Mouse (Mus musculus): Measurements from ENCODE around the gene Sae1. TPM values are rescaled to one million over a fixed set of nuclear protein-coding genes. Genes with fewer than 3 reads are reported as not detected.
A peak's percentile ranks its signal among the peaks of the same experiment; 100 is the strongest.

The Sae1 gene
- polyA plus RNA-seq, 1 experiment = 59.3 TPM

GRCm38 (mm10) chr7:16324661-16325060 is 62.9 kb downstream of the Sae1 start:
- Histone ChIP-seq H3K4me3 (ENCODE audit: insufficient read depth, low read length) (no peak overlapping the region), H3K27ac (ENCODE audit: insufficient read depth, low read depth, low read length) (no peak overlapping the region), H3K4me1 (ENCODE audit: control insufficient read depth, insufficient read depth, low read length) (peaks cover 6% of the 10 kb centered on the region)
- TF ChIP-seq POLR2A (IDR thresholded peaks at IDR 0.05; ENCODE audit: borderline replicate concordance, low read depth, low read length) (no peak), CTCF (IDR thresholded peaks at IDR 0.05; ENCODE audit: low read depth, low read length) (no peak)

GRCm38 (mm10) chr7:16320479-16320878 is 67.1 kb downstream of the Sae1 start:
- no peak for TF ChIP-seq POLR2A (IDR thresholded peaks at IDR 0.05; ENCODE audit: borderline replicate concordance, low read depth, low read length)
- no peak for TF ChIP-seq CTCF (IDR thresholded peaks at IDR 0.05; ENCODE audit: low read depth, low read length)
- Histone ChIP-seq H3K4me3 (ENCODE audit: insufficient read depth, low read length) (no peak overlapping the region), H3K4me1 (ENCODE audit: control insufficient read depth, insufficient read depth, low read length) (0 out of 2 replicates have a peak, but pooled peaks cover 5% of the 10 kb centered on the region), H3K27ac (ENCODE audit: insufficient read depth, low read depth, low read length) (no peak overlapping the region)

GRCm38 (mm10) chr7:16319216-16319615 is 68.4 kb downstream of the Sae1 start:
- no peak overlapping the region for H3K4me3 ChIP-seq (ENCODE audit: insufficient read depth, low read length)
- no peak overlapping the region for H3K27ac ChIP-seq (ENCODE audit: insufficient read depth, low read depth, low read length)
- TF ChIP-seq CTCF (IDR thresholded peaks at IDR 0.05; ENCODE audit: low read depth, low read length) (no peak), POLR2A (IDR thresholded peaks at IDR 0.05; ENCODE audit: borderline replicate concordance, low read depth, low read length) (no peak)
- H3K4me1 ChIP-seq (ENCODE audit: control insufficient read depth, insufficient read depth, low read length) = peaks cover 13% of the 10 kb centered on the region

DNA sequence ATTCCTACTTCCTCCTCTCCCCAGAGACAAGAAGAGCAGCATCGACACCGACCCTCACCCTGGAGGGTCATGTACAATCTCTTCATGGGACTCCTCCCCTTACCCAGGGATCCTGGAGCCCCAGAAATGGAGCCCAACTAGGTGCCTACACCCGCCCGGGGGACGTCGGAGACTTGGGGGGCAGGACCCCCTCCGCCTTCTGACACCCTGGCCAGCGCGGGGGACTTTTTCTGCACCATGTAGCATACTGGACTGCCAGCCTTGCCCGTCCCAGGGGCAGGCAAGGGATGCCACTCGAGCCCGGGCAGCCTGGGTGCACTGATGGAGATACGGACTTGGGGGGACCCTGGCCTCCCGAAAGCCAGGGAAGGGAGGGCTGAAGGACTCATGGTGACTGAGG is 70.5 kb downstream of the Sae1 start:
- Histone ChIP-seq H3K4me3 (ENCODE audit: insufficient read depth, low read length) (no peak overlapping the region), H3K27ac (ENCODE audit: insufficient read depth, low read depth, low read length) (no peak overlapping the region), H3K4me1 (ENCODE audit: control insufficient read depth, insufficient read depth, low read length) (peaks cover 14% of the 10 kb centered on the region)
- TF ChIP-seq POLR2A (IDR thresholded peaks at IDR 0.05; ENCODE audit: borderline replicate concordance, low read depth, low read length) (no peak), CTCF (IDR thresholded peaks at IDR 0.05; ENCODE audit: low read depth, low read length) (no peak)

- peaks cover 11% of the 10 kb centered on the region for H3K4me1 ChIP-seq (ENCODE audit: control insufficient read depth, insufficient read depth, low read length)
- no peak for TF ChIP-seq CTCF (IDR thresholded peaks at IDR 0.05; ENCODE audit: low read depth, low read length)
- no peak for TF ChIP-seq POLR2A (IDR thresholded peaks at IDR 0.05; ENCODE audit: borderline replicate concordance, low read depth, low read length)
- no peak overlapping the region for H3K4me3 ChIP-seq (ENCODE audit: insufficient read depth, low read length)
- no peak overlapping the region for H3K27ac ChIP-seq (ENCODE audit: insufficient read depth, low read depth, low read length)
Measured at GRCm38 (mm10) chr7:16315222-16315759, 72.3 kb downstream of the Sae1 start.

- peaks cover 11% of the 10 kb centered on the region for H3K4me1 ChIP-seq (ENCODE audit: control insufficient read depth, insufficient read depth, low read length)
- no peak for TF ChIP-seq POLR2A (IDR thresholded peaks at IDR 0.05; ENCODE audit: borderline replicate concordance, low read depth, low read length)
- 0 out of 2 replicates have a peak, but pooled peaks have one; percentile 37 for TF ChIP-seq CTCF (IDR thresholded peaks at IDR 0.05; ENCODE audit: low read depth, low read length)
- H3K4me3 ChIP-seq (ENCODE audit: insufficient read depth, low read length) = peak overlapping the region; percentile 63
- H3K27ac ChIP-seq (ENCODE audit: insufficient read depth, low read depth, low read length) = peak overlapping the region; percentile 55
Measured at GRCm38 (mm10) chr7:16314221-16314775, 73.3 kb downstream of the Sae1 start.

DNA sequence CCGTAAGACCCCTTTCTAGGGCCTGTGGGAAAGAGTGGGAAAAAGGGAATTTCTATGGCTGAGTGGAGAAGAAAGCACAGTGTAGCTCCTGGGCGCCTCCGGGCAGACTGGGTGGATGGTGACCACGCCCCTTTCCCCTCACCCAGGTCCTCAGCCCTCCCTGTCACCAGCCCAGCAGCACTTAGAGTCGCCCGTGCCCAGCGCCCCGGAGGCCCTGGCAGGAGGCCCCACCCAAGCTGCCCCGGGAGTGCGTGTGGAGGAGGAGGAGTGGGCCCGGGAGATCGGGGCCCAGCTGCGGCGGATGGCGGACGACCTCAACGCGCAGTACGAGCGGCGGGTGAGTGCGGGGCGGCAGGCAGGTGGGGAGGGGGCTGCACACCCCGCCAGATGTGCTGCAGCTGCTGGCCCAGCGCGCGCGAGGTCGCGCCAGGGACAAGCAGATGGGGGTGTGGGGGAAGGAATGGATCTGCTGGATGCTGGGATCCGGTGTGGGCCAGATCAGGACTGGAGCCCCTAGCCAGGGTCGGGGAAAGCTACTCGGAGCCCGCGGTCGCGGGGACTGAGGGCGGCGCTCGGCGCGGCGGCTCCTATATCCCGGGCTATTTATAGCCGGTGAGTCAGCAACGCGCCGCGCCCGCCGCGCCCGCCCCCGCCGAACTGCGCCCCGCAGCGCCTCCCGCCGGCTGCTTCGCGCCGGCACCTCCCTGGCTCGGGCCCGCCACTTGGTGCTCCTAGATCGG is 74.0 kb downstream of the Sae1 start:
- H3K4me1 ChIP-seq (ENCODE audit: control insufficient read depth, insufficient read depth, low read length) = peaks cover 15% of the 10 kb centered on the region
- H3K4me3 ChIP-seq (ENCODE audit: insufficient read depth, low read length) = peak overlapping the region; percentile 99
- no peak; the same call in 1 of the 2 replicates for TF ChIP-seq CTCF (IDR thresholded peaks at IDR 0.05; ENCODE audit: low read depth, low read length)
- peak; percentile 94 for TF ChIP-seq POLR2A (IDR thresholded peaks at IDR 0.05; ENCODE audit: borderline replicate concordance, low read depth, low read length)
- H3K27ac ChIP-seq (ENCODE audit: insufficient read depth, low read depth, low read length) = peak overlapping the region; percentile 97

GRCm38 (mm10) chr7:16312672-16313311 is 74.8 kb downstream of the Sae1 start:
- TF ChIP-seq CTCF (IDR thresholded peaks at IDR 0.05; ENCODE audit: low read depth, low read length) (no peak), POLR2A (IDR thresholded peaks at IDR 0.05; ENCODE audit: borderline replicate concordance, low read depth, low read length) (no peak; the same call in 1 of the 2 replicates)
- Histone ChIP-seq H3K4me3 (ENCODE audit: insufficient read depth, low read length) (peak overlapping the region; percentile 99), H3K4me1 (ENCODE audit: control insufficient read depth, insufficient read depth, low read length) (peaks cover 17% of the 10 kb centered on the region), H3K27ac (ENCODE audit: insufficient read depth, low read depth, low read length) (peak overlapping the region; percentile 97)

DNA sequence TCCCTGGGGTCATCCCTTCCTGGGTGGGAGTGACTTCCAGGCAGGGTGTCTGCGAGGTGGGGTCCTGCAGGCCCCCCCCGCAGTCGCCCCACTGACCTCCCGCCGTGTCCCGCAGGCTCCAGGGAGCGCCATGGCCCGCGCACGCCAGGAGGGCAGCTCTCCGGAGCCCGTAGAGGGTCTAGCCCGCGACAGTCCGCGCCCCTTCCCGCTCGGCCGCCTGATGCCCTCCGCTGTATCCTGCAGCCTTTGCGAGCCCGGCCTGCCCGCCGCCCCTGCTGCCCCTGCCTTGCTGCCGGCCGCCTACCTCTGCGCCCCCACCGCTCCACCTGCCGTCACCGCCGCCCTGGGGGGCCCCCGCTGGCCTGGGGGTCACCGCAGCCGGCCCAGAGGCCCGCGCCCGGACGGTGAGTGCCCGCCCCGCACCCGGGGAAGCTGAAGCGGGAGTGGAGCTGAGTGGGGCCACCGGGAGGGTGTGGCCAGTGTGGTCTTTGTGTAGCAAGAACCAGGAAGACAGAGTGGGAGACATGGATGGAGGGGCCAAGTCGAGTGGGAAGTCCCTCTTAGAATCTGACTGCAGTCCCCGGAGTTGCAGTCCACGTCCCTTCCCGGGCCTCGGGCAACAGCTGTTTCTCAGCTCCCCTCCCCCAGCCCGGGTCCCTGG is 75.5 kb downstream of the Sae1 start:
- no peak for TF ChIP-seq POLR2A (IDR thresholded peaks at IDR 0.05; ENCODE audit: borderline replicate concordance, low read depth, low read length)
- H3K4me1 ChIP-seq (ENCODE audit: control insufficient read depth, insufficient read depth, low read length) = peaks cover 23% of the 10 kb centered on the region

More for the DNA sequence above, 75.5 kb downstream of the Sae1 start:
- peak overlapping the region; percentile 99 for H3K4me3 ChIP-seq (ENCODE audit: insufficient read depth, low read length)
- peak overlapping the region; percentile 97 for H3K27ac ChIP-seq (ENCODE audit: insufficient read depth, low read depth, low read length)
